Mouse (Mus musculus): Measurements from ENCODE around the gene Pdcd5.

- TF ChIP-seq EP300 (IDR thresholded peaks at IDR 0.05; ENCODE audit: low read depth) (no peak), CTCF (IDR thresholded peaks at IDR 0.05; ENCODE audit: low read depth) (no peak)
Observed at GRCm38 (mm10) chr7:35668066-35669041, 21.0 kb upstream of the Pdcd5 start.

Data from heart, postnatal 0 days (tissue).